Mouse (Mus musculus) C2C12 (cell line): ENCODE measurements around the gene Fos. TPM values are rescaled to one million over a fixed set of nuclear protein-coding genes. Genes with fewer than 3 reads are reported as not detected.

Experiments used
- H3K27me3 ChIP-seq: one replicate; pipeline ENCODE4 v1.6.1; 2011; ENCODE audit not compliant: control insufficient read depth, insufficient read depth, insufficient read length
- H3K36me3 ChIP-seq: one replicate; pipeline ENCODE4 v1.6.1; 2011; ENCODE audit not compliant: control insufficient read depth, insufficient read depth
- H3K4me3 ChIP-seq: one replicate; pipeline ENCODE4 v1.5.1; 2011; ENCODE audit warnings: mild to moderate bottlenecking, control low read depth; ENCODE audit not compliant: poor library complexity, insufficient read depth, severe bottlenecking
- H3K79me2 ChIP-seq: one replicate; pipeline ENCODE4 v1.6.1; 2011; ENCODE audit not compliant: control insufficient read depth, insufficient read depth
- H3K79me3 ChIP-seq: one replicate; pipeline ENCODE4 v1.6.1; 2011; ENCODE audit warnings: low read depth, control low read depth
- H3ac ChIP-seq: one replicate; pipeline ENCODE3; 2011; ENCODE audit warnings: low read depth; ENCODE audit not compliant: control insufficient read depth, insufficient read length
- CEBPB ChIP-seq: IDR thresholded peaks from one replicate; pipeline ENCODE4 v1.6.1; 2011; ENCODE audit warnings: low read depth, mild to moderate bottlenecking, control low read depth, moderate library complexity
- CTCF ChIP-seq: IDR thresholded peaks from one replicate; pipeline ENCODE4 v1.5.1; 2011; ENCODE audit not compliant: control insufficient read depth, insufficient read depth, insufficient read length
- FOSL1 ChIP-seq: IDR thresholded peaks from one replicate; pipeline ENCODE4 v1.8.0; 2011; ENCODE audit warnings: mild to moderate bottlenecking, low read length; ENCODE audit not compliant: poor library complexity, insufficient read depth, severe bottlenecking
- MAX ChIP-seq: IDR thresholded peaks from one replicate; pipeline ENCODE4 v1.6.1; 2011; ENCODE audit warnings: mild to moderate bottlenecking, control low read depth
- MYOD1 ChIP-seq: IDR thresholded peaks from one replicate; pipeline ENCODE4 v1.6.1; 2011; ENCODE audit warnings: low read depth; ENCODE audit not compliant: control insufficient read depth, insufficient read length
- MYOG ChIP-seq: IDR thresholded peaks from one replicate; pipeline ENCODE4 v1.6.1; 2011; ENCODE audit not compliant: control insufficient read depth, insufficient read length; ENCODE audit errors: extremely low read depth
- USF1 ChIP-seq: IDR thresholded peaks from one replicate; pipeline ENCODE4 v1.6.1; 2011; ENCODE audit warnings: low read depth, mild to moderate bottlenecking, control low read depth, moderate library complexity
- polyA plus RNA-seq: library from polyadenylated mRNA; unstranded; fragments of >200 nt; fragmentation: generic; extraction: Trizol; gene quantifications from one replicate; pipeline ENCODE4 v1.2.1, GENCODE M21; 2012; ENCODE audit warnings: missing spikeins

Fos gene
- polyA plus RNA-seq, 1 experiment = 2.7 TPM

DNA sequence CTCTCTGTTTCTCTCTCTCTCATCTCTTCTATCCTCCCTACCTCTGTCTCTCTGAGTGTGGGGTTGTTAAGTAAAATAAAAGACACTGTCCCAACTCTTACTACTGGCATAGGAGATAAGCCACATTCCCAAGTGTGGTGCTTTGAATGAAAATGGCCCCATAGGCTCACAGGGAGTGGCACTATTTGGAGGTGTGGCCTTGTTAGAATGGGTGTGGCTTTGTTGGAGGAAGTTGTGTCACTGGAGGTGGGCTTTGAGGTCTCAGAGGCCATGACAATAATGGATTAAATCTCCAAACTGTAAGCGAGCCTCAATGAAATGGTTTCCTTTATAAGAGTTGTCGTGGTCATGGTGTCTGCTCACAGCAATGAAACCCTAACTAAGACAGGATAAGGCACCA is 36.3 kb downstream of the Fos start:
- H3K27me3 ChIP-seq = no peaks in the 10 kb centered on the region
- H3K4me3 ChIP-seq = no peak overlapping the region
- no peak for TF ChIP-seq USF1
- TF ChIP-seq CEBPB = no peak
- no peak for TF ChIP-seq MAX
- no peak for TF ChIP-seq MYOD1
- TF ChIP-seq MYOG = no peak
- H3ac ChIP-seq = no peak overlapping the region
- H3K36me3 ChIP-seq = no peaks in the 10 kb centered on the region
- H3K79me3 ChIP-seq = no peaks in the 10 kb centered on the region
- no peaks in the 10 kb centered on the region for H3K79me2 ChIP-seq

DNA sequence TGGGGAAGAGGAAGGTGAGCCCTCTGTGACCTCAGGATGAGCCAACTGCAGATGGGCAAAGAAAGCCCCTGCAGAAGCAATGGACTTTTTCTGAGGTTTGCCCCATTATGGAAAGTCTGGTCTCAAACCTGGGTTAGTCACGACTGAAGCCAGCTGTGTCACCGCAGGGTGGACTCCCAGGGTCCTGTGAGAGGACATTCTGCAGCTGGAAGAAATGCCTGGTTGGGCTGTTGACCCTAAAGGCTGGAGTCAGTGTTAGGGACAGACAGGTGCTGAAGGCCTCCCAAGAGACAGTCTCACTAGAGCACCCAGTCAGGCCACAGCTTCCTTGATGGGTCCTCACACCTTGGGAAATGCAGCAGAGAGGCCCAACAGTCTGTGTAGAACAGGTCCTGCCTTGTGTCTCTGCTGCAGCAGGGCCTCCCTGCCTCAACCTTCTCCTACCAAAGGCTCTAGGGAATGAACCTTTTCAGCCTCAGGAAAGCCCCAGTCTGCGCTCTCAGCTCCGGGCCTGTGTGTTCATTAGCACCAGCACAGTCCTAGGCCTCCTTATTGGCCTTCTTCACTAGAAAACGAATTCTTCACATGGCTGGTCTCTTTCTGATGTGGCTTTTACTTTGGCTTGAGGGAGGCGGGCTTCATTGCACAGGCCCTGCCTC is 40.2 kb downstream of the Fos start:
- H3K79me3 ChIP-seq = no peaks in the 10 kb centered on the region
- no peaks in the 10 kb centered on the region for H3K27me3 ChIP-seq
- no peaks in the 10 kb centered on the region for H3K79me2 ChIP-seq
- TF ChIP-seq MYOG (no peak), MYOD1 (no peak), MAX (no peak), CTCF (no peak), CEBPB (no peak), FOSL1 (no peak), USF1 (no peak)
- no peaks in the 10 kb centered on the region for H3K36me3 ChIP-seq
- H3K4me3 ChIP-seq = no peak overlapping the region
- H3ac ChIP-seq = no peak overlapping the region

DNA sequence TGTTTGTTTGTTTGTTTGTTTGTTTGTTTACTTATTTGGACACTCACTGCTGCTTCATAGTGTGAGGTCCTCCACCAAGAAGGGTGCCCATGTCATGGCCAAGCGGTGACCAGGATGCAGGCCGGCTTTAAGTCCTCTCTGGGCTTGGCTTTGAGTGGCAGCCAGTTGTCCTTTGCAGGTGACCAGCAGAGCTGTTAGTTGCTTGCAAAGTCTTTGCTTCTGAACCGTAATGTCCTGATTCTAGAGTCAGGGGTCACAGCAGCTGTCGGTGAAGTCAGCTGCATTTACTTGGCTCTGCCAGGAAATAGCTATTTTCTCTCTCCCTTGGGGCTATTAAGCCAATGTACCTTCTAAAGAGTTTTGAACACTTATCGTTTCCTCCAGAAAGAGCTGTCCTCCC is 41.3 kb downstream of the Fos start:
- no peaks in the 10 kb centered on the region for H3K79me2 ChIP-seq
- H3K79me3 ChIP-seq = no peaks in the 10 kb centered on the region
- H3ac ChIP-seq = no peak overlapping the region
- TF ChIP-seq FOSL1 (no peak), CEBPB (no peak), CTCF (no peak), USF1 (no peak), MAX (no peak), MYOG (no peak), MYOD1 (no peak)
- no peaks in the 10 kb centered on the region for H3K27me3 ChIP-seq
- no peak overlapping the region for H3K4me3 ChIP-seq
- H3K36me3 ChIP-seq = no peaks in the 10 kb centered on the region

DNA sequence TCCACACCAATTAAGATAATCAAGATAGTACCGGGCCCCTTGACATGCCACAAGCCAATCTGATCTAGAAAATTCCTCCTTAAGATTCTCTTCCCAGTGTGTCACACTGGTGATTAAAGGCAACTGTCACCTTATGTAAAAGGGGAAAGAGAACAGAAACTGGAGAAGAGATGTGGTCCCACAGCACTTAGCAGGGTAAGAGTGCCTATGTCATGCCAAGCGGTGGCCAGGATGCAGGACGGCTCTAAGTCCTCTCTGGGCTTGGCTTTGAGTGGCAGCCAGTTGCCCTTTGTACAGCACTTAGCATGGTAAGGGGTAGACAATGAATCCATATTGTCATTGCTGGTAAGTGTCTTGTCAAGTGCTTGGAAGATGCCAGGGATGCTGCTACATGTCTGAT is 42.2 kb downstream of the Fos start:
- Histone ChIP-seq H3K36me3 (no peaks in the 10 kb centered on the region), H3ac (no peak overlapping the region), H3K27me3 (no peaks in the 10 kb centered on the region), H3K79me2 (no peaks in the 10 kb centered on the region), H3K79me3 (no peaks in the 10 kb centered on the region), H3K4me3 (no peak overlapping the region)
- TF ChIP-seq MYOG (no peak), USF1 (no peak), CTCF (no peak), MYOD1 (no peak), MAX (no peak), CEBPB (no peak), FOSL1 (no peak)

DNA sequence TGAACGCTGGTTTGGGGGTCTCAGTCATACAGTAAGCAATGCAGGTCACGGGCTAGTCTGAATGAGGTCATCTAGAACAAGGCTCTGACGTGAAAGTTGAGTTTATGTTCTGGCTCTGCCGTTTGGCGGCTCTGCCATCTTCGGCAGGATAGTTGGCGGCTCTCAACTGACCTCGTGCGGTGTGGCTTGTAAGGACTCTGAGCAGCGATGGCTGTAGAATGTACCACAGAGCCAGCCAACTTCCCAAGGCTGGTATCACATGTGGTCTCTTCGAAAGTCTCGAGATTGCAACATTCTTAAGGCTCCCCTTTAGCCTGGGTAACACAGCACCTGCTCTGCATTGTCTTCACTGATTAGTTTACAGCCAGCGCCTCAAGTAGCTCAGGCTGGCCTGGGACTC is 43.6 kb downstream of the Fos start:
- Histone ChIP-seq H3K36me3 (no peaks in the 10 kb centered on the region), H3K79me3 (no peaks in the 10 kb centered on the region), H3K27me3 (no peaks in the 10 kb centered on the region), H3K79me2 (no peaks in the 10 kb centered on the region), H3ac (no peak overlapping the region), H3K4me3 (no peak overlapping the region)
- TF ChIP-seq MAX = no peak
- TF ChIP-seq MYOD1 = no peak
- TF ChIP-seq MYOG = no peak
- TF ChIP-seq CTCF = no peak
- TF ChIP-seq FOSL1 = no peak
- TF ChIP-seq USF1 = no peak
- TF ChIP-seq CEBPB = no peak

DNA sequence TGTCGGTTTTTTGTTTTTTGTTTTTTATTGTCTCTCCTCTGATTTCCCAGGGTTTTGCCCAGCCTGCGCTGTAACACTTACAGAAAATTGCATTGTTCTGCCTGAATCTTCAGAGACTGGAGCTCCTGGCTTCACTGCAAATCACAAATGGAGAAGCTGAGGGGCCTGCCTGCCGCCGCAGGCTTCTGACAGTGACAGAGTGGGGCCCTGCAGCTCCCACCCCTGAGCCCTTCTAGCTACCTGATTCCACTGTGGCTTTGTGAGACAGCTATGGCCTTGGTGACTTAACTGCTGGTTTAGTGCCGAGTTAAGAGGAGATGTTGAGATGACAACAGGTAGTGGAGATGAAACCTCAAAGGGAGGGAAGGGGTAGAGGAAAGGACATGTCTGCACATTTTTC is 44.3 kb downstream of the Fos start:
- Histone ChIP-seq H3K4me3 (no peak overlapping the region), H3K79me2 (no peaks in the 10 kb centered on the region), H3K36me3 (no peaks in the 10 kb centered on the region), H3K27me3 (no peaks in the 10 kb centered on the region), H3ac (no peak overlapping the region), H3K79me3 (no peaks in the 10 kb centered on the region)
- no peak for TF ChIP-seq MYOG
